Mouse (Mus musculus) lung, postnatal 36 days (tissue): ENCODE data around the gene Emg1.

Experiments
- DNase-seq: peaks from one replicate; pipeline ENCODE4 v3.0.0; 2022; ENCODE audit warnings: mixed read lengths

Gene Emg1

GRCm38 (mm10) chr6:124711824-124712782 lies at the start of gene Emg1, which contains the start of gene Phb2:
Emg1 (minus strand) TSS chr6:124712178.
Phb2 (plus strand) TSS chr6:124712336.
- peak; percentile 99 for DNase-seq

- DNase-seq: peak; percentile 95
Measured at GRCm38 (mm10) chr6:124759259-124759658, 47.3 kb upstream of the Emg1 start.

GRCm38 (mm10) chr6:124758849-124759232 lies 46.9 kb upstream of the Emg1 start:
- DNase-seq: no peak

- peak; percentile 56 for DNase-seq
Measured at GRCm38 (mm10) chr6:124757909-124758848, 46.2 kb upstream of the Emg1 start.

GRCm38 (mm10) chr6:124757351-124757880 lies 45.4 kb upstream of the Emg1 start:
- no peak for DNase-seq

DNA sequence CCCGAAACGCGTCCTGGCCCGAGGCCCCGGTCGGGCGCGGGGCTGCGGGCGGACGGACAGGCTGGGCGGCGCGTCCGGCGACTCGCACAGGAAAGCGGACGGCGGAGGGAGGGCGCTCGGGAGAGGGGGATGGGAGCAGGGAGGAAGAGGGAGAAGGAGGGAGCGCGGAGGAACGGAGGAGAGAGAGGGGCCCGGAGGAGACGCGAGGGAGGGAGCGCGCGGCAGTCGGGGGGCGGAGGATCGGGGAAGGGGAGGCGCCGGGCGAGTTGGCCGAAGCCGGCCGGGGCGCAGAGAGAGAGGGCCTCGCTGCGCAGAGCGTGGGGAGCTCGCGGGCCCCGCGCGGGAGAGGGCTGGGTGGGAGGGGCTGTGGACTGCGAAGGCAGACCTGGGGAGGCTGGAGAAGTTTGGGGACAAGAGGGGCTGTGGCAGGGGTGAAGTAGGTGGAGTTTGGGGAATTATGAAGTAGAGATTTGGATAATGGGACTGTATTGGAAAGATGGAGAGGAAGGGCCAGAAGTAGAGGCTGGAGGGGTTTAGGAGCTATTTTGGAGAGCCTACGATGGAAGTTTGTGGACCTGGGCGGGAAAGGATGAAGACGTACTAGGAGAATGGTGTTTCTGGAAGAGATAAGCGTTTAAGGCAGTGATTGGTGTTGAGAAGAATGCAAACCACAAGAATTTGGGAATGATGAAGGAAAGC lies 44.8 kb upstream of the Emg1 start:
- DNase-seq: peak; percentile 85

DNA sequence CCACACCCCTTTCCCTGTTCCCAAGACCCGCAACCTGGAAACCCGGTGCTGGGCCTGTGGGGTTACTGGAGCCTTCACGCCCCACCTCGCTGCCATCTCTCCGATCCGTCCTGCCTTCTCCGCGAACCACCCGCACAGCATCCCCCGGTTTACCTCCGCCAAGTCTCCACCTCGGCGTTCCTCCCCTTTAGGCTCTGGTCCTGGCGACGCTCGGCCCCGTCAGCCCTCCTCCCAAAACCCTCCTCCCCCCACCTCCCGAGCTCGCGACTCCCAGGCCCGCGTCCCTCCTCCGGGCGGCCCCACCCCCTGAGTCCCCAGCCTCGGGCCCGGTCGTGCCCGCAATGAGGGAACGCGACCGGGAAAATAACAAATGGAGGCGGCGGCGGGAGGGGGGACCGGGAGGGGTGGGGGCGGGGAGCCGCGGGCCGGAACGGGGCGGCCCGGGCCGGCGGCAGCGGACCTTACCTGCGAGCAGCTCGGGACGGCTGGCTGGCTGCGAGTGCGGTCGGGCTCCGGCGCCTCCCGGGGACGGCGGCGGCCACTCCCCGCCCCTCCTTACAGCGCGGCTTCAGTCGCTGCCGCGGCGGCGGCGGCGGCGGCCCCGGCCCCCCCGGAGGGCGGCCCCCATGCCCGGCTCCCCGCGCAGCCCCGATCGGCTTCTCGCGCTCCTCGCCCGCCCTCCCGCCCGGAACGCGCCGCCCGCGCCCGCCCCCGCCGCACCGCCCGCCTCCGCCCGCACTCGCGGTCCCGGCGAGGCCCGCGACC lies 44.0 kb upstream of the Emg1 start, which contains the start of the genes Gm45234 and Atn1:
Gene Gm45234, minus strand, starts transcription at position 191 of the 765 bp plus-strand sequence.
Gene Atn1, minus strand, starts transcription at position 694 of the 765 bp plus-strand sequence.
- peak; percentile 79 for DNase-seq

- no peak for DNase-seq
Measured at GRCm38 (mm10) chr6:124755306-124755705, 43.3 kb upstream of the Emg1 start.

DNA sequence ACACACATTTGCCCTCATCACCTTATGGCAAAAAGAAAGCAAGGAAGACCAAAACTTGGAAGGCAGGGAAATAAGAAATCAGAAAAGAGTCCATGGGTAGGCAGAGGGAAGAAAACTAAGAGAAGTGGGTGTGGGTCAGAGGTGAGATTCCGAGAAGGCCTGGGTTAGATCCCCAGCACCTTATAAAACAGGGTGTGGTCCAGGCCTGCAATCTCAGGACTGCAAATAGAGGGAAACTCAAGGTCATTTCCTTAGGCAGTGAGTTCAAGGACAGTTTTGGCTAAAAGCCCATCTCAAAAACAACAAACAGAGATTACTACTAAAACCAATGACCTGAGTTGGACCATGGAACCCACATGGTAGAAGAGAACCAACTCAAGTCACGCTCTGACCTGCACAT lies 41.9 kb upstream of the Emg1 start:
- DNase-seq: no peak

GRCm38 (mm10) chr6:124750405-124750804 lies 38.4 kb upstream of the Emg1 start:
- no peak for DNase-seq

DNA sequence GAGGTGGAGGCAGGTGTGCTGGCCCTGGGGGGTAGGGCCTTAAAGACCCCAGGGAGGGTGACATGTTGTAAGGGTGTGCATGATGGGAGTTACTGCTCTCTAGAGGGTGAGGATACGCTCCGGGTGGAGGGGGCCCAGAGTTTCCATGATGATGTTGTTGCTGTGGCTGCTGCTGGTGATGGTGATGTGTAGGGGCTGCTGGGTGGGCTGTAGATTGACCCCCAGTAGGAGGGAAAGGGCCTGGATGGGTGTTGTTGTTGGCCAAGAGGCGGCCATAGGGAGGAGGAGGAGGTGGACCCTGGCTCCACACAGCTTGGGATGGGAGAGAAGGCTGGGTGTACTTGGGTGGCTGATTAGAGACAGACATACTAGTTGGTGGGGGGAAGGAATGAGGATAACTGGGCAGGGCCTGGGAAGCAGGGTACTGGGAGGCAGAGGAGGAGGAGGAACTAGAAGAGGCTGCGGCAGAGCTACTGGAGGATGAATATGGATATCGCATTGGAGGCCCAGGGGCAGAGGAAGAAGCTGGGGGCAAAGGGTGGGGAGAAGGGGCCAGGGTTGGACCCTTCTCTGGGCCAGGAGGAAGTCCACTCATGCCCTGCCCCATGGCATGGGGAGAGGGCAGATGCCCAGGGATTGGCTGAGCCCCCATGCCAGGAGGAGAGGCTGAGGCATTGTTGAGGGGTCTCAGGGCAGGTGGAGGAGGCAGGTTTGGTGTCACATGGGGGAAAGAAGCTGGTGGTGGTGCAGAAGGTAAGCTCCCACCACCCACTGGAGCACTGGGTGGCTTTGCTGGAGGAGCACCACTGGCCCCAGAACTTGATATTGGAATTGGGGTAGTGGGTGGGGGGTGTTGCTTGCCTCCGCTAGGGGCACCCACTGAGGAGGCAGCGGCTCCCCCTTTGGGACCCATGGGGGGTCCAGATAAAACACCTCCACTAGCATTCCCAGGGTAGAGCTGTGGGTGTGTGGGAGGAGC lies 35.0 kb upstream of the Emg1 start:
- no peak for DNase-seq

GRCm38 (mm10) chr6:124746296-124746605 lies 34.3 kb upstream of the Emg1 start:
- DNase-seq: no peak

GRCm38 (mm10) chr6:124745490-124746295 lies 33.7 kb upstream of the Emg1 start:
- DNase-seq: peak; percentile 94

DNA sequence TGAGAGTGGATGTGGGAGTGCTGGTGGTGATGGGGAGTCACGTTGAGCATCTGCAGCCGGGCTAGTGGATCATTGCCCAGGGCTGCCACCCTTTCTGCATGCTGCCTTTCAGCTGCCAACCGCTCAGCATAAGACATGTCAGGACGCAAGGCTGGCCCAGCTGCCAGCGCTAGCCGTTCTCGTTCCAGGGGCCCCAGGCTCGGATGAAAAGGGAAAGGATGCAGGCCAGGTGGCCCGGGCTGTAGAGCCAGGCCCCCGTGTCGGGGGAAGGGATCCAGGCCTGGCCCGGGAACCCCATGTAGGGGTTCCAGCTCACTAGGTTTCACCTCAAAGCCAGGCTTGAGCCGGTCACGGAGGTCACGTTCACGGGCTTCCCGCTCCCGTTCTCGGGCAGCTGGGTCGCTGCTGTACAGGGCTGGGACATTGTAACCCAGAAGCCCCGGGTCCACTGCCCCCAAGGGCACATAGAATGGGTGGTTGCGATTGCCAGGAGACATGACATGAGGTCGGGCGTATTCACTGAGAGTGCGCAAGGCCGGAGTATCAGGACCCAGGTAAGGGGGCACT lies 32.9 kb upstream of the Emg1 start:
- DNase-seq: no peak

DNA sequence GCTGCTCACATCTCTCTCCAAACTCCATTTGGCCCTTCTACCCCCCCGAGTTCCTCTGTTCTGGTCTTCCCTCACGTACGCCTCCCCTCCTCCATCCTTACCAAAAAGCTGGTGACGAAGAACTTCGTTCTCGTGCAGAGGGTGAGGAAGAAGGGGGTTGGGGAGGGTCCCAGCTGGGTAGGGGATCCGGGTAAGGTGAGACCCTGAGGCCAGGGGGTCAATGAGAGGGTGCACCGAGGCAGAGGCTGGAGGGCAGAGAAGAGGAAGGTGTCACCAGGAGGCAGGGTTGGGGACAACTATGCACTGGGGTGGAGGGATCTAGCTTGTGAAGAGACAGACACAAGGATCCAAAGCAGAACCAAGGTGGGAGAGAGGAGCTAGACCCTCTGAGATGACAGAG lies 31.7 kb upstream of the Emg1 start:
- no peak for DNase-seq

- DNase-seq: no peak
Measured at GRCm38 (mm10) chr6:124742839-124743514, 31.0 kb upstream of the Emg1 start.

- DNase-seq: no peak
Measured at GRCm38 (mm10) chr6:124741842-124742241, 29.9 kb upstream of the Emg1 start.
